Mouse (Mus musculus) intestine, embryonic 16.5 days (tissue): ENCODE results near the gene Hnrnpa2b1. TPM values are rescaled to one million over a fixed set of nuclear protein-coding genes. Genes with fewer than 3 reads are reported as not detected.
A peak's percentile ranks its signal among the peaks of the same experiment; 100 is the strongest.

Experiments used
- ATAC-seq: fragments of 200-750 bp; cut with Nextera tagmentation; 2 replicates; pipeline ENCODE4 v1.8.0; 2017; ENCODE audit warnings: moderate TSS enrichment, moderate library complexity
- H3K27ac ChIP-seq: fragments of 300-500 bp; sonication (generic); 2 replicates; pipeline ENCODE4 v1.5.1; 2014; ENCODE audit warnings: mild to moderate bottlenecking, low read length
- H3K27me3 ChIP-seq: fragments of 300-500 bp; sonication (generic); replicated peaks from 2 replicates; pipeline ENCODE4 v1.6.1; 2014; ENCODE audit warnings: low read length, control low read depth, mixed read lengths; ENCODE audit not compliant: control insufficient read depth, insufficient read depth
- H3K36me3 ChIP-seq: fragments of 300-500 bp; sonication (generic); 2 replicates; pipeline ENCODE4 v1.6.1; 2014; ENCODE audit warnings: low read length, control low read depth; ENCODE audit not compliant: control insufficient read depth, insufficient read depth
- H3K4me1 ChIP-seq: fragments of 300-500 bp; sonication (generic); 2 replicates; pipeline ENCODE4 v1.6.1; 2014; ENCODE audit warnings: low read length, control low read depth, mixed read lengths; ENCODE audit not compliant: control insufficient read depth, insufficient read depth
- H3K4me2 ChIP-seq: fragments of 300-500 bp; sonication (generic); 2 replicates; pipeline ENCODE4 v1.6.1; 2014; ENCODE audit warnings: low read depth, low read length, control low read depth
- H3K4me3 ChIP-seq: fragments of 300-500 bp; sonication (generic); 2 replicates; pipeline ENCODE4 v1.5.1; 2014; ENCODE audit warnings: mild to moderate bottlenecking, low read length
- H3K9ac ChIP-seq: fragments of 300-500 bp; sonication (generic); 2 replicates; pipeline ENCODE4 v1.6.1; 2014; ENCODE audit warnings: low read depth, low read length
- H3K9me3 ChIP-seq: fragments of 300-500 bp; sonication (generic); 2 replicates; pipeline ENCODE4 v1.6.1; 2016; ENCODE audit warnings: low read length, control low read depth; ENCODE audit not compliant: control insufficient read depth
- WGBS: fragments of 180-500 bp; shearing (Covaris S2); extraction: QIAGEN DNeasy Blood & Tissue Kit; methylation state at CpG from one replicate; pipeline ENCODE4 v1.1.7; 2014; 5-methylcytosine and 5-hydroxymethylcytosine counted together
- polyA plus RNA-seq: library from polyadenylated mRNA; unstranded; fragments of >200 nt; fragmentation: Nextera tagmentation; extraction: Ambion mirVana; gene quantifications from 2 replicates; pipeline ENCODE4 v1.2.1, GENCODE M21; 2015

Gene Hnrnpa2b1
- polyA plus RNA-seq, 1 experiment from 2014 or later: 1,450 TPM

- Histone ChIP-seq H3K36me3 (peaks cover 13% of the 10 kb centered on the region; the same call in 1 of the 2 replicates), H3K27me3 (no peaks in the 10 kb centered on the region), H3K4me2 (no peak overlapping the region), H3K9me3 (no peaks in the 10 kb centered on the region), H3K9ac (no peak overlapping the region), H3K27ac (no peak overlapping the region), H3K4me3 (no peak overlapping the region), H3K4me1 (no peaks in the 10 kb centered on the region)
- 77% methylated on average over 8 of the region's 8 CpGs for WGBS
- no peak for ATAC-seq
Observed at GRCm38 (mm10) chr6:51457770-51458387, 11.8 kb downstream of the Hnrnpa2b1 start.

GRCm38 (mm10) chr6:51457283-51457682, 12.4 kb downstream of the Hnrnpa2b1 start:
- H3K27ac ChIP-seq: no peak overlapping the region
- no peaks in the 10 kb centered on the region for H3K9me3 ChIP-seq
- H3K4me3 ChIP-seq: no peak overlapping the region
- no peak overlapping the region for H3K9ac ChIP-seq
- H3K27me3 ChIP-seq: no peaks in the 10 kb centered on the region
- WGBS: 70% methylated on average over 3 of the region's 3 CpGs
- H3K4me2 ChIP-seq: no peak overlapping the region
- H3K36me3 ChIP-seq: peaks cover 13% of the 10 kb centered on the region; the same call in 1 of the 2 replicates
- no peaks in the 10 kb centered on the region for H3K4me1 ChIP-seq
- no peak for ATAC-seq

- no peaks in the 10 kb centered on the region for H3K9me3 ChIP-seq
- no peaks in the 10 kb centered on the region for H3K4me1 ChIP-seq
- H3K4me2 ChIP-seq: no peak overlapping the region
- no peak for ATAC-seq
- WGBS: 63% methylated on average over 1 of the region's 1 CpGs
- no peaks in the 10 kb centered on the region for H3K27me3 ChIP-seq
- H3K9ac ChIP-seq: no peak overlapping the region
- no peak overlapping the region for H3K4me3 ChIP-seq
- H3K36me3 ChIP-seq: peaks cover 8% of the 10 kb centered on the region; the same call in 1 of the 2 replicates
- H3K27ac ChIP-seq: no peak overlapping the region
Observed at GRCm38 (mm10) chr6:51456198-51456597, 13.5 kb downstream of the Hnrnpa2b1 start.

- ATAC-seq: no peak
- Histone ChIP-seq H3K4me1 (no peaks in the 10 kb centered on the region), H3K27ac (no peak overlapping the region), H3K36me3 (0 out of 2 replicates have a peak, but pooled peaks cover 3% of the 10 kb centered on the region), H3K27me3 (no peaks in the 10 kb centered on the region), H3K4me3 (no peak overlapping the region), H3K9ac (no peak overlapping the region), H3K9me3 (no peaks in the 10 kb centered on the region), H3K4me2 (no peak overlapping the region)
- WGBS: 40% methylated on average over 3 of the region's 3 CpGs
Observed at GRCm38 (mm10) chr6:51454949-51455348, 14.7 kb downstream of the Hnrnpa2b1 start.

- no peaks in the 10 kb centered on the region for H3K4me1 ChIP-seq
Observed at GRCm38 (mm10) chr6:51452927-51453503, 16.7 kb downstream of the Hnrnpa2b1 start.

GRCm38 (mm10) chr6:51442191-51442835, 27.4 kb downstream of the Hnrnpa2b1 start:
- no peaks in the 10 kb centered on the region for H3K27me3 ChIP-seq
- peak; percentile 53; the same call in 1 of the 2 replicates for ATAC-seq
- no peak overlapping the region for H3K4me2 ChIP-seq
- no peaks in the 10 kb centered on the region for H3K4me1 ChIP-seq
- H3K9ac ChIP-seq: no peak overlapping the region
- WGBS: 60% methylated on average over 9 of the region's 9 CpGs
- H3K27ac ChIP-seq: no peak overlapping the region
- H3K4me3 ChIP-seq: no peak overlapping the region
- no peaks in the 10 kb centered on the region for H3K9me3 ChIP-seq
- no peaks in the 10 kb centered on the region for H3K36me3 ChIP-seq

More at GRCm38 (mm10) chr6:51452927-51453503, 16.7 kb downstream of the Hnrnpa2b1 start:
- no peak overlapping the region for H3K4me3 ChIP-seq
- H3K4me2 ChIP-seq: no peak overlapping the region
- no peaks in the 10 kb centered on the region for H3K27me3 ChIP-seq
- no peaks in the 10 kb centered on the region for H3K36me3 ChIP-seq
- H3K9me3 ChIP-seq: no peaks in the 10 kb centered on the region
- ATAC-seq: no peak
- 55% methylated on average over 7 of the region's 7 CpGs for WGBS
- H3K27ac ChIP-seq: no peak overlapping the region
- H3K9ac ChIP-seq: no peak overlapping the region

GRCm38 (mm10) chr6:51438826-51439330, 30.8 kb downstream of the Hnrnpa2b1 start:
- H3K4me2 ChIP-seq: no peak overlapping the region

GRCm38 (mm10) chr6:51437665-51438064, 32.0 kb downstream of the Hnrnpa2b1 start:
- Histone ChIP-seq H3K27me3 (peaks cover 19% of the 10 kb centered on the region), H3K4me1 (no peaks in the 10 kb centered on the region), H3K4me3 (no peak overlapping the region), H3K9ac (no peak overlapping the region), H3K4me2 (no peak overlapping the region), H3K9me3 (no peaks in the 10 kb centered on the region), H3K36me3 (no peaks in the 10 kb centered on the region), H3K27ac (no peak overlapping the region)
- ATAC-seq: no peak
- 68% methylated on average over 4 of the region's 4 CpGs for WGBS

More at GRCm38 (mm10) chr6:51438826-51439330, 30.8 kb downstream of the Hnrnpa2b1 start:
- ATAC-seq: no peak
- Histone ChIP-seq H3K9ac (no peak overlapping the region), H3K36me3 (no peaks in the 10 kb centered on the region), H3K4me1 (no peaks in the 10 kb centered on the region), H3K27ac (no peak overlapping the region), H3K9me3 (no peaks in the 10 kb centered on the region), H3K27me3 (peaks cover 8% of the 10 kb centered on the region), H3K4me3 (no peak overlapping the region)
- WGBS: 88% methylated on average over 9 of the region's 9 CpGs

GRCm38 (mm10) chr6:51434270-51434669, 35.4 kb downstream of the Hnrnpa2b1 start:
- no peaks in the 10 kb centered on the region for H3K4me1 ChIP-seq
- H3K9ac ChIP-seq: no peak overlapping the region
- H3K4me2 ChIP-seq: no peak overlapping the region
- H3K36me3 ChIP-seq: no peaks in the 10 kb centered on the region
- H3K9me3 ChIP-seq: no peaks in the 10 kb centered on the region
- ATAC-seq: no peak
- peaks cover 26% of the 10 kb centered on the region for H3K27me3 ChIP-seq
- 36% methylated on average over 7 of the region's 7 CpGs for whole genome bisulfite sequencing
- H3K4me3 ChIP-seq: no peak overlapping the region
- no peak overlapping the region for H3K27ac ChIP-seq
